Mouse (Mus musculus) thymus, postnatal 4 days (tissue): ENCODE results near the gene Ap3s2.

Experiments
- DNase-seq: peaks from one replicate; pipeline ENCODE4 v3.0.0; 2021

Gene Ap3s2

DNA sequence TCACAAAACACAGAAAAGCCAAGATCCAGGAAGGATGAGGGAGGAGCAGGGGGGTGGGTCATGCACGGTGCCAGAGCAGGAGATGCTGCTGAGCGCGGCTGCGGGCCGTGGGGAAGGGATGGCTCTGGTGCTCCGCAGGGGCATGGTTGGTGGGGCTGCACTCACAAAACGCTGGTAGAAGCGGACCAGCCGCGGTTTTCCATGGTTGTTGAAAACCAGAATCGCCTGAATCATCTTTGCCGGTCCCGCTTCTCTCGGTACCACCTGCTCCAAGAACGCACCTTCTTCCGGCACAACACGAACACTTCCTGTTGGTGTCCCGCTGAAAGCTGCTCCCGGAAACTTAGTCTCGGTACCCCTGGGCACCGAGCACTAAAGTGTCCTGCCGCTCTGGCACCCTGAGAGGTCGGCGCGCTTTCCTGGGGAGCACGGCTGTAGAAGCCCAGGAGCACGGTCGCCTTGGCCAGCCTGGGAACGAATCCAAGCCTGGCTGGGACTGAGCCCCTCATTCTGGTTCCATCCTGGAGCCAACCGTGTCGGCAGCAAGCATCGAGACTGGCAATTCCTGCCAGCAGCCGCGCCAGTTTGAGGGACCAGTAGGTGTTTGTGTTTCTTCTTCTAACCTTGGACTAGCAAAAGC lies at the start of gene Ap3s2:
Gene Ap3s2, minus strand, starts transcription at position 306 of the 640 bp plus-strand sequence.
- DNase-seq: peak; percentile 87

DNA sequence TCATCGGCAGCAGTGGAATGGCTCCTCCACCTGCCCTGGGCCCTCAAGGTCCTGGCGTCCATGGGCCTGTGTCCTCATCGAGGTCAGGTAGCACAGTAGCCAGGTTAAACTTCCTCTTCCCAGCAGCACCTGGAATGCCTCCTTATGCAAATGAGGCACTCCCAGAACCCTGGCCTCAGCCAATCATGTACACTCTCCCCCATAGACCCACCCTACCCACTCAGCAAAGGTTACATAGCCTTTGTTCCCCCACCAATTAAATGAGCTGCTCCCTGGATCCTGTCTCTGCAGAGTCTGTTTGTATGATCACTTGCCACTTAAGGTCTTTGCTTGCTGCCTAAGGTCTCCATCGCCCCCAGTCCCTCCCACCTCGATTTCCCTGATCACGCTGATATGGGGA lies 47.9 kb upstream of the Ap3s2 start:
- DNase-seq: no peak

DNA sequence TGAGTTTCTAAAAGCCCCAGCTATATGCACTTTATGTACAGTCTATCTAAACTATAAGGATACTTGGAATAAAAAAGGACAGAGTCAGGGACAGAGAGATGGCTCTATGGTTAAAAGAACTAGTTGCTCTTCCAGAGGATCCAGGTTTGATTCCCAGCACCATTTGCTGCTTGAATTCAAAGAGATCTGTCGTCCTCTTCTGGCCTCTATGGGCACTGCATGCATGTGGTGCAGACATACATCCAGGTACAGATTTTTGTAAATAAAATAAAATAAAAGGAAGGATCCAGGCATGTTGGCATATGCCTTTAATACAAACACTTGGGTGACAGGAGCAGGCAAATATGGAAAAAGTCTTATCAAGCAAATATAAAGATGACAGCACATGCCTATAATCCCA lies 41.2 kb upstream of the Ap3s2 start:
- DNase-seq: no peak

DNA sequence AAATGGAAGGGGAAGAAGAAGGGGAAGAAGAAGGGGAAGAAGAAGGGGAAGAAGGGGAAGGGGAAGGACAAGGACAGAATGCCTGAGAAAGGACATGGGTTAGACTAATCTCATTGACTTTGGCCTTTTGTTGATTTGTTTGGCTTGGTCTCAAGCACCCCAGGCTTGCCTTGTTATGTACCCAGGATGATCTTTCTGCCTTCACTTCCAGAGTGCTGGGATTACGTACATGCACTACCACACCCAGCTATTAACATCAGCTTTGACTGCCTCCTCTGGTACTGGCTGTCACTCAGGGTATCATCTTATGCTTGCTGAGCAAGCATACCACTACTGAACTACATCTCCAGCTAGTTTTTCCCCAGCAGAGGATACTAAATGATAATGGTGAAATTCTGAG lies 35.7 kb upstream of the Ap3s2 start:
- DNase-seq: no peak

DNA sequence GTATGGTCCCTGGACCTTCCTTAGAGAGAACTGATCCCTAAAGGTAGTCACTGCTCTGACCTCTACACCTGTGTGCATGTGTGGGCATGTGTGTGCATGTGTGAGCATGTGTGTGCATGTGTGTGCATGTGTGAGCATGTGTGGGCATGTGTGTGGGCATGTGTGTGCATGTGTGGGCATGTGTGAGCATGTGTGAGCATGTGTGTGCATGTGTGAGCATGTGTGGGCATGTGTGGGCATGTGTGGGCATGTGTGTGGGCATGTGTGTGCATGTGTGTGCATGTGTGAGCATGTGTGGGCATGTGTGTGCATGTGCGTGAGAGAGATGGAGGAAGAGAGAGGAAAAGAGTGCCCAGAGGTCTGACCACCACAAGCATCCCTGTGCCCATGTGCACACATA lies 34.4 kb upstream of the Ap3s2 start:
- DNase-seq: no peak

DNA sequence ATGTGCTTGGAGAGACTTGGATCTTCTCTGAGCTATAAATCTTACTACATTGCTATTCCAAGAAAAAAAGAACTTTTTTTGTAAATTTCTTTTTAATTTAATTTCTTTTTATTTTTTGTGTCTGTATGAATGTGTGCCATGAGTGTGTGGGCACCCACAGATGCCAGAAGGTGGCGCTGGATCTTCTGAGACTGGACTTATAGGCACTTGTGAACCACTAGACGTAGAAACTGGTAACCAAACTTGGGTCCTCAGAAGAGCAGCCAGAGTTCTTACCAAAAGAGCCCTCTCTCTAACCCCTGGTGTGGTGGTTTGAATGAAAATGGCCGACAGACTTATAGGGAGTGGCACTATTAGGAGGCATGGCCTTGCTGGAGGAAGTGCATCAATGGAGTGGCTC lies 30.6 kb upstream of the Ap3s2 start:
- DNase-seq: no peak

DNA sequence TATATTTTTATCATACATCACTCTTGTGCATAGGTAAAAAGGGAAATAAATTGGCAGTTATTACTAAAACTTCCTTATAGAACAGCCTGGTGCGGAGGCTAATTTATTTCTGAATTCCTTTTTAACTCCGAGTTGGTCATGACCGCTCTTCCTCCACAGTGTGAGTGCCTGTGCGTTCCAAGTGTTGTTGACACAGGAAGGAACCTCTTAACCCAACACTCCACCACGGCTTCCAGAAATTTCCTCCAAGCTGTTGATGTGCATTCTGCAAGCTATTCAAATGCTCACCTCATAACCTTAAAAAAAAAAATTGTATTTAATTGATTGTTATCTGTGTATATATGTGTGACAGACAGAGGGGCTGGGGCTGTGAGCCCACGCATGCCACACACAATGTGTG lies 29.8 kb upstream of the Ap3s2 start:
- no peak for DNase-seq

DNA sequence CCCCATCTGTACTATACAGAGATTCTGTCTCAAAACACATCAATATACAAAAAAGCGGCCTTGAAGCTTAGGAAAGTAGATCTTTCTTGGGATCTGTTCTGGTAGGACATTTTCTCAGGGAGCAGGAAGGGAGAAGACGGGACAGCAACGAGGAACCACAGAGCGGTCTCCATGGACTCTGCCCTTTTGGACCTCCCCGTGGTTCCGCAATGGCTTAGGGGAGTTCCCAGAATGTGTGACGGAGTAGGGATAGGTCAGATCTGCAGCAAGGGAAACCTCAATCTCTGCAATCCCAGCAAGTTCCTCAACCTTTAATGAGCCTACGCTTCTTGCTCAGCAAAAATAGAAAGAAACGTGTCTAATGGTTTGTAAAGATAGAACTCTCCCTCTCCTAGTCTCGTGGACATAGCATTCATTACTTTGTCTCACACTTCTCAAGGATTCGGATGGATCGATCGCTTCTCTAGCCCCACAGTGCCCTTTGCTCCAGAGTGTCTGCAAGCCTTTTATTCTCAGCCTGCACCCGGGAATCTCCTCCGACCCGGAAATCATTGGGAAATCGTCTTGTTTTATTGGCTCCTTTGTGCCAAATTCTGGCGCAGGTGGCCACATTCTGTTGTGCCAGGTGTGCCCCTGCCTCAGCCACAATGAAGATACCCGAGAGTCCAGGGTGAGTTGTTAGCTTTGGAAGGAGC lies 15.2 kb upstream of the Ap3s2 start:
- DNase-seq: no peak

DNA sequence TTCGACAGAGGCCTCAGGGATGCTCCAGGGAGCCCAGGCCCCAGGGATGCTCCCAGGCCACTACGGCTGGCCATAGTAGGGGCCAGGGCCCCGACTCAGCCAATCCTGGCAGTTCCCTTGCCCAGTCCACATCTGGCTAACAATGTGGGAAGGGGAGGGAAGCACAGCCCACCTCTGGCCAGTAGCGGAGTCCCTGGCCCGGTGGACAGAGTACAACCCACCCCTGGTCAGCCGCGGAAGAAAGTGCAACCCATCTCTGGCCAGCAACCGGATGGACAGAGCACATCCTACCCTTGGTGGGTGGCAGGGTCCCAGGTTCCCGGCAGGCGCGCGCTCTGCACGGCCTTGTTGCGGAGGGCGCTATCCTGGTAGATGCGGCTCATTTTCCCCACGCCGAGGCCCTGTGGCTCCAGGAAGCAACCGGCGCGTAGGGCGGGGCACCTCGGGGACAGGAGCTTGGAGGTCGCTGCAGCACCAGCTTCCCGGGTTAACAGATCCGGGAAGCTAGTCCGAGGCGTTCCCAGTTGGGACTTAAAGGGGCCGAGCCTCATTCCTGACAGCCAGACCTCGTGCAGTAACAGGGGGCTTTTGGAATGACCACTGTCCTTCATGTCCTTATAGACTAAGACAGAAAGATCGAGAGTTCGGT lies 14.5 kb upstream of the Ap3s2 start, which contains the start of gene Arpin:
Gene Arpin, minus strand, starts transcription at position 498 of the 649 bp plus-strand sequence.
- peak; percentile 33 for DNase-seq

DNA sequence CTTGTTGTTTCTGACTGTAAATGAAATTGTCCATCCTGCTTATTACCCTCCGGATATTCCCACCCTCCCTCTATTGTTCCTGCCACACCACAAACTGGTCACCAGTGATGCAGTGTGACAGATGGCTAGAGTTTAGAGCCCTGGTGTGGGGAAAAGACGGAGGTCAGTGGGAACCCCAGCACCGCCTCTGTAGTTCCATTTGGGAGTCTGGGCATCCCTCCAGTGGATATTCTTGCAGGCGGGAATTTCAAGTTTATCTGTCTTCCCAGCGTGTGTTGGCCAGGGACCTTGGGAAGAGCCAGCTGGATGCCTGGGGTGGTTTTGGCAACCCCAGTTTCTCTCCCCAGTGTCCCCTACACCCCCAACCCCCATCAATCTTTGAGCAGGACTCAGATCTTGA lies 14.0 kb upstream of the Ap3s2 start:
- DNase-seq: no peak

DNA sequence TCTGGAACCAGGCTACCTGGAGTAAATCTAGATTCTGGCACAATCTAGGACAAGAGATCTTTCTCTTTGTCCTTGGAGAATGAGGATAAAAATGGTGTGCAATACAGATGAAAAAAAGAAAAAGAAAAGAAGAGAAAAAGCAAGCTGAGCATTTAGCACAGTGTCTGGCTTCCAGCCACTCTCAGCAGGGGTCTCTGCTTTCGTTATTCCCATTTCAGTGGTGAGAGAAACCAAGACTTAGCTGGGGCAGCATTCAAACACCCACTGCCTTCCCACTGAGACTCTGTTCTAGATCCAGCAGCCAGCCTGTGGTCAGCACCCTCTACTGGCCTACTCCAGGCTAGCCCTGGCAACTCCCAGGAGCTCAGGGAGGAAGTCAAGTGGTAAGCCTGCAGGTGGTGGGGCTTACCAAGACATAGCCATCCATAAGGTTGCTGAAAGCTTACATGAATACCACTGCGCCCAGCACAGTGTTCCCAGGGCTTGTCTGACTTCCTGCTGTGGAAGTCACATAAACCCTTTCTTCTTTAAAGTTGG lies 8.1 kb upstream of the Ap3s2 start:
- DNase-seq: no peak

DNA sequence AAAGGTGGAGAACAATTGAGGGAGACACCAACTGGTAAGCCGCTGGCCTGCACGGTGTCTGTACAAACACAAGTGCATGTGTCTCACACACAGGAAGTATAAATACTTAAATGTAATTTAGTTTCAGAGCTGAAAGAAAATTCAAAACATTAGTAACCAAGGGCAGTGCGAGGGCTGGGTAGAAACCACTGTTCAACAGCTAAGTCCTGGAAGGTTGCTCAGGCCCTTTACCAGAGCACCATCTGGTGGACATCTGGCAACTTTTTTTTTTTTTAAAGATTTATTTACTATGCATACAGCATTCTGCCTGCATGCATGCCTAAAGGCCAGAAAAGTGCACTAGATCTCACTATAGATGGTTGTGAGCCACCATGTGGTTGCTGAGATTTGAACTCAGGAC lies 5.9 kb downstream of the Ap3s2 start:
- DNase-seq: peak; percentile 15

DNA sequence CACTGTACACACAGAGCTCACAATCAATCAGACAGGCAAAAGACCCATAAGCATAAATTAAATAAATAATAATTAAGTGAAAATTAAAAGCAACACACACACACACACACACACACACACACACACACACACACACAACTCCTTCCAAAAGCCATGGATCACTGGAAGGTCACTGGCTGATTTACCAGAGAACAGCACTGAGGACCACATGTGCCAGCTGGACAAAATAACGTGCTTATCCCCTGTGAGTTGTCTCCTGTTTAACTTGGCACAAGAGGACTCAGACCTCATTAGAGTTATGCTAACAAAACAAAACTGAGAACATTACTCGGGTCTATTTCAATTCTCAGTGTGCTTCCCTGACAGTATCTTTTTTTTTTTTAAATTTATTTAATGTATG lies 13.1 kb downstream of the Ap3s2 start:
- DNase-seq: no peak

DNA sequence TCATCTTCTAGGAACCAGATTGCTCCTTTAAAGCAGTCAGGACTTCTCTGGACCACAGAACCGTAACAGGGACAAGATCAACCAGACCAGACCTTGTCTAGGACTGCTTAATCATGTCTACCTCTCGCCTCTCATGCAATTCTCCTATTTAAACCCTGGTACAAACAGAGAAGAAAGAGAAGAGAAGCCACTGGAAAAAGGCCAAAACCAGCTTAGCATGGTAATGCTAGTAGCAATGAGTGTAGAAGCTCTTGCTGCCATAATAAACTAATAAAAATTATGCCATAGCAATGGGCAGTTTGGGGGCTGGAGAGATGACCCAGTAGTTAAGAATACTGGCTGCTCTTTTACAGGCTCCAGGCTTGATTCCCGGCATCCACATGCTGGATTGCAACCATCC lies 13.5 kb downstream of the Ap3s2 start:
- DNase-seq: no peak

DNA sequence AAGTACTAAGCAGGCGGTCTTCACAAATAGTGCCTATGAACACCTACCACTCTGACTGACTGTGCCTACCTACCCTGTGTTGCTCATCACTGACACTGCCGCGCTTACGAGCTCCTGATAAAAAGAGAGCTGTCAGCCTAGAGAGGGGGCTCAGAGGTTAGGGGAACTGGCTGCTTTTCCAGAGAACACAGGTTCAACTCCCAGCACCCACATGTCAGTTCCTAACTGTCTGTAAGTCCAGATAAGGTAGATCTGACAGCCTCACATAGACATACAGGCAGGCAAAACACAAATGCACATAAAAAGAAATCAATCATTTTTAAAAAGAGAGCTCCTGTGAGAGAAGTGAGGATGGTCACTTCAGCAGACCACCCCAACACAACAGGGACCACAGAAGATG lies 15.3 kb downstream of the Ap3s2 start:
- DNase-seq: no peak

DNA sequence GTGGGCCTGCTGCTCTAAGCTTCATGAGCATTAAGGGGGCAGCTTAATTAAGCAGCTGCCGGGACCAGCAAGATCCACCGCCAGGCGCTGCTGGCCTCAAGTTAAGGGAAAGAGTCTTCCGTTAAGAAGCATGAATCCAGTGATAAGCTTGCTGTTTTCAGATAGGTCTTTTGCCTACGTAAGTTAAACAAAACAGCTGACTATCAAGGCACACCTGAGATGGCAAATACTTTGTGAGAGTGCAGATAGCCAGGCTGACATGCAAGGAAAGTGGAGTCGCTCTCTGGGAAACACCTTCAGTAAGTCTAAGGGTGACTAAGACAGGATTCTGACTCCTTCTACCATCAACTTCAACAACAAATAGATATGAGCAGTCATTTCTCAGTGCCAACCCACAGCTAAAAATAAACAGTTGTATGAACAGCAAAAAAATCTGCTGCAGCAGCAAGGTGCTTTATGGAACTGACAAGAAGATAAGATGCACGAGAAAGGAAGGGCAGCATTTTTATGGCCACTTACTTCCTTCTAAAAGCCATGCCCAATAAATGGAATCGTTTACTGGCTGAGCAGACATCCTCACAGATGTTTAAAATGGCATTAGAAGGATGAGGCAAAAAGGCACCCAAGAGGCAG lies 17.2 kb downstream of the Ap3s2 start:
- no peak for DNase-seq

DNA sequence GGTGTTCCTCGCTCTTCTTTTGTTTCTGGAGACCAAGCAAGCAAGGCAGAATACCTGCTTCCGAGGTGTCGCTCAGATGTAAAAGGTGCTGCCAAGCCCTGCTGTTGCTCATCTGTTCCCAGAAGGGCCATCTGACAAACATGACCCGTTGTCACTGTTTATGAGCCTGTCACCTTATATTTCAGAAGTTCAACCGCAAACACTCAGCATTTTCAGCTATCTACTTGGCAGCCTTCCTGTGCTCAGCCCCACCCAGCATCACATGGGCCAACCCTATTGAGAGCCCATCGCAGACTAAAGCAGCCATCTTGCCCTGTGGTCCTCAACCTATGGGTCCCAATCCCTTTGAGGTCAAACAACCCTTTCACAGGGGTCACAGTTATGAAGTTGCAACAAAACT lies 19.7 kb downstream of the Ap3s2 start:
- no peak for DNase-seq

DNA sequence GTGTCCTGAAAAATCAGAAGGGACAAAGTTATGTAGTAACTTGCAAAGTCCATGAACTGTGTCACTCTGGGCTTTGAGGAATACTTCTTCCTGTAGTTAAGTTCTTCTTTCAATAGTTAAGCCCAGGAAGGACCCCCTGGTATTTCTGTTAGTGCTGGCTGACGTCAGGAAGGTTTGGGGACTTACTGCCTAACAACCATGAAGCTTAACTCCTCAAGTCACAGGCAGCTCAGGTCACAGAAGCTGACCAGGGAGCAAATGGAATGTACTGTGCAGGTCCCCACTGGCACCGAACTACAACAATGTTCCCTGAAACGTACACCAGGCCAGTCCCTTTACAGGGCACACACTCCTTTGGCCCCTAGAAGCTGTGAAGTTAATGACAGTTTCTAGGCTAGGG lies 25.2 kb downstream of the Ap3s2 start:
- DNase-seq: no peak

DNA sequence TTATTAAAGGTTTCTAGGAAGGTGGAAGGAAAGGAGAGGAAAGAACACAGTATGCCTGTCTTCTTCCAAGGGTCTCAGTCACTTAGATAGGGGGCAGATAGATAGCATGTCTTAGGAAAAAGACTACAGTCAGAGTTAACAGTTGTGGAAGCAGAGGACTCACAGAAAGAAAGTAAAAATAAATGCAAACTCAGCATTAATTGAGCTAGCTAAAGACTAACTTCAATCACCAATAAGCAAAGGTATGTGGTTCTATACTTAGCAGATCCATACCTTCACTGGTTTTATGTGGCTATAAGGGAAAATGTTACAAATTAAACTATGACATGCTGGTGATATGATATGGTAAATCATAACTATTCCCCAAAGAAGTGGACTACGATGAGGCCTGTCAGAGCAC lies 25.7 kb downstream of the Ap3s2 start:
- no peak for DNase-seq

DNA sequence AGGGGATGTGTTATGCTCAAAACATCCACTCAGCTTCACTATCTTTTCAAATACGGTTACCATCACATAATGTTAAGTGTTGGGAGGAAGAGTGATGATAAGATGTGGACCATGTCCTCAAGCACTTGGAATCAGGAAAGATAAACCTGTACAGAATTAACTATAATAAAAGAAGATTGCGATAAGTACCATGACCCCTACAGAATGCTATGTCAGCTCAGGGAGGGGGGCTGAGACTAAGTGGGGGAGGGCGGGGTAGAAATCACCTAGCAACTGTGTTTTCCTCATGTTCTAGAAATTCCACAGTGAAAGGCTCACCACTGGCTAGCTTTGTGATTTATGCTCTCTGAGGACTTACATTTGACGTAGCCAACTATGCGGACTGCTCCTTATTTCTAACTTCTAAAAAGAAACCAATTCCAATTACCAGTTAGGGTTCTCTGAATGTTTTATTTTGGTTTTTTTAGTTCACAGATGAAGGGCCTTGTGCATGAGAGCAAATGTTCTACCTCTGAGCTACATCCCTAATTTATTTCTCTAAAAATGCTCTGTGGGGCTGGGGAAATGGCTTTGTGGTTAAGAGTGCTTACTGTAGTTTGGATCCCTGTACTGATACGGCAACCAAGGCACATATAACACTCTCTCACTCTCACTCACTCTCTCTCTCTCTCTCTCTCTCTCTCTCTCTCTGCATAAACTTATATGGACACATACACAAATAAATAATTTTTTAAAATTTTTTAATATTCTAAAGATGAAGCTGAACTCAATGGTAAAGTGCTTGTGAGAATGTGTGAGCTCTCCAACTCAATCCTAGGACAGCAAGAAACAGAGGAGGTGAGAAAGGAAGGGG lies 27.6 kb downstream of the Ap3s2 start:
- no peak for DNase-seq

DNA sequence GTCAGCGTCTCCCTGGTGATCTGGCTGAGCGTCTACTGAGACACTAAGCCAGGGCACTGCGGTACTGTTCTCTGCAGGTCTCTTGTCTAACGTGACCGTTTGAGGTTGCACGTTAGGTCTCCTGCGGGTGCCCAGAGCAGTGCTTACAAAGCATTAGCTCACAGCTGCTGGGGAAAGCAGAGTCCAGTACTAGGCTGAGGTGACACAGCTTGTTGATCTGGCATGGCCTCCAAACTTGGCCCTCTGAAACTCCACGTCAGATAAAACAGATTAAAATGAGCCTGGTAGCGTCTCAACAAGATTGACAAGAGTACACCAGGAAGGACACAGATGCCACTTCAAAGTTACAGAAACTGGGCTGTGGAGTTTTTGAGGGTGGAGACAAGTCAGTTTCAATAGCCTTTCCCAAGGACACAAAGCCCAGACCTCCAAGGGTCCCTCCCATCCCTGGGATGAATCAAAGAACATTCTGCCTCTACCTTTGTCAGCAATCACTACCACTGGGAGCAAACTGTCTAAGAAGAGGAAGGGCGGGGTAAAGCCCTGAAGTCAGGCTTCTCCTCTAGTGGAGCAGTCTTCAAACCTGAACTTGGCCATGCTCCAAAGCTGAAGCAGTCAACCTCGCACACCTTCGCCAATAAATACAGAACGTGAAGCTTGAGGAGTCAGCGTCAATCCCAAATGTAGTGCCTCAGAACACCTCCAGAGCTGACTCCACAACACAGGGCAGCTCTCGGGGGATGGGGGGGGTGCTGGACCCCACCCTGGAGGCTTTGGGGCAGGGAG lies 29.8 kb downstream of the Ap3s2 start:
- no peak for DNase-seq

DNA sequence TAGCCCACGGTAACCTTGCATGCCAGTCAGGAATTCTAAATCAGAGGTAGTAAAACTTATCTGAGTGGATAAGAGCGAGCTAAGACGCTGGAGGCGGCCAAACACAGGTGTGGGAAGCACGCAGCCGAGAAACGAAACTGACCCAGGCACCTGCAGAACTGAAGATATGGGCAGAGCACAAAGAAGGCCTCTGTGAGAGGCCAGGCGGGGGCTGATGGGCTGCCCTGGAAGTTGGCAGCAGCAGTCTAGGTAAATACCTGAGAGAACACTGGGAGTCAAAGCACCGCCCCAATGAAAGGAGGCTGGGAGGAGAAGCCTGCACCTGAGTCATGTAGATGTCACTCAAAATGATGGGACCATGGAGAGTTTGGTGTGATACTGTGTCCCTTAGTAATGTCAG lies 31.8 kb downstream of the Ap3s2 start:
- DNase-seq: no peak
